Mouse (Mus musculus): Measurements from ENCODE around the gene Tmem108.

DNA sequence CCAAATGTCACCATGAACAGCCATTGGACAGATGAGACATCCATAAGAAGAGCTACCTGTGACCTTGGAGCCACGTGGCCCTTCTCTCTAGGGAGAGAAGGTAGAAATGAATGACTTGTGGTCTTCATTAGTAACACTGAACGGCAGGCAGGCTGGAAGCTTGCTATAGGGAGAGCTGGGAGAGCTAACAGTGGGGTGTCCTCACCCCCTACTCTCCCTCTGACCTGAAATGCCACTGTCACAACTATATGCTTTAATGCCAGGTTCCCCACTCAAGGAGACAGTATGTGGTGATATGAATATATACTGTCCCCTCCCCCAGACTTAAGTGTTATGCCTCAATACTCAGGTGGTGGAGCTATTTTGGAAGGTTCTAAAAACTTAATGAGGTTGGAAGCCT, 301.8 kb downstream of the Tmem108 start:
- TF ChIP-seq EP300 (IDR thresholded peaks at IDR 0.05; ENCODE audit: low read depth) (no peak), CTCF (IDR thresholded peaks at IDR 0.05; ENCODE audit: low read depth) (no peak)

All from heart, postnatal 0 days (tissue).